Mouse (Mus musculus): ENCODE data around the gene Mylk4. TPM values are rescaled to one million over a fixed set of nuclear protein-coding genes. Genes with fewer than 3 reads are reported as not detected.

Gene Mylk4
- polyA plus RNA-seq (2015; fragmentation: Illumina TruSeq; extraction: RNeasy Lipid Tissue Mini Kit (QIAGEN cat#74804); ENCODE audit: insufficient read depth, low read depth, low replicate concordance) = not detected

GRCm38 (mm10) chr13:32783816-32784215 lies at the start of gene Mylk4:
Gene Mylk4 (minus strand): TSS chr13:32783954.

GRCm38 (mm10) chr13:32802259-32803081 lies 18.7 kb upstream of the Mylk4 start, which contains the start of gene D930007J09Rik:
Gene D930007J09Rik (minus strand): TSS chr13:32802849.

GRCm38 (mm10) chr13:32801693-32802221 lies 18.0 kb upstream of the Mylk4 start, which contains the start of gene Wrnip1:
Gene Wrnip1 (plus strand): TSS chr13:32802038.

Other genes with a start within 250 kb of the Mylk4 start
- gene Wrnip1, start 18.1 kb upstream of the Mylk4 start, polyA plus RNA-seq (2015; fragmentation: Illumina TruSeq; extraction: RNeasy Lipid Tissue Mini Kit (QIAGEN cat#74804); ENCODE audit: insufficient read depth, low read depth, low replicate concordance) = 10.4 TPM
- not detected for gene D930007J09Rik, start 18.9 kb upstream of the Mylk4 start, polyA plus RNA-seq (2015; fragmentation: Illumina TruSeq; extraction: RNeasy Lipid Tissue Mini Kit (QIAGEN cat#74804); ENCODE audit: insufficient read depth, low read depth, low replicate concordance)
- 33.7 TPM for gene Serpinb1a, start 67.2 kb upstream of the Mylk4 start, polyA plus RNA-seq (2015; fragmentation: Illumina TruSeq; extraction: RNeasy Lipid Tissue Mini Kit (QIAGEN cat#74804); ENCODE audit: insufficient read depth, low read depth, low replicate concordance)
- not detected for gene Serpinb1c, start 114.3 kb upstream of the Mylk4 start, polyA plus RNA-seq (2015; fragmentation: Illumina TruSeq; extraction: RNeasy Lipid Tissue Mini Kit (QIAGEN cat#74804); ENCODE audit: insufficient read depth, low read depth, low replicate concordance)
- 9.6 TPM for gene Serpinb6b, start 181.3 kb upstream of the Mylk4 start, polyA plus RNA-seq (2015; fragmentation: Illumina TruSeq; extraction: RNeasy Lipid Tissue Mini Kit (QIAGEN cat#74804); ENCODE audit: insufficient read depth, low read depth, low replicate concordance)
- 5.0 TPM for gene Serpinb9, start 219.3 kb upstream of the Mylk4 start, polyA plus RNA-seq (2015; fragmentation: Illumina TruSeq; extraction: RNeasy Lipid Tissue Mini Kit (QIAGEN cat#74804); ENCODE audit: insufficient read depth, low read depth, low replicate concordance)
- gene Serpinb9b, start 243.5 kb upstream of the Mylk4 start, polyA plus RNA-seq (2015; fragmentation: Illumina TruSeq; extraction: RNeasy Lipid Tissue Mini Kit (QIAGEN cat#74804); ENCODE audit: insufficient read depth, low read depth, low replicate concordance) = 0.24 TPM

All from pancreas, adult 10 weeks (tissue).